12 mouse cellular contexts compared by ENCODE assay signal in genomic region chr17:30244651-30245307, GRCm38 (mm10).
A peak's percentile ranks its signal among the peaks of the same experiment; 100 is the strongest.
DNase-seq lines count a peak whose midpoint lies in the region; ATAC-seq and TF ChIP-seq lines count a peak whose summit lies in the region.
"Had no signal": no experiment of that assay in that cellular context is flagged by ENCODE, and none has a peak within 500 bp of the region (broad histone marks: within the 10 kb centered on the region; RNA-seq: fewer than 3 reads in every experiment).

No protein-coding gene starts in this region.

- H3K4me1 ChIP-seq in lung, embryonic 14.5 days (ENCODE audit: insufficient read depth) = peaks cover 8% of the 10 kb centered on the region; the same call in 1 of the 2 replicates
- peaks cover 43 to 52% of the 10 kb centered on the region in 2 experiments for H3K4me1 ChIP-seq in heart, embryonic 14.5 days (ENCODE audit: control insufficient read depth in 2 of 2, insufficient read depth in 2 of 2, low read length in 2 of 2)
- H3K4me1 ChIP-seq in hindbrain, postnatal 0 days (ENCODE audit: insufficient read depth, low read length) = peaks cover 31% of the 10 kb centered on the region
- peaks cover 13% of the 10 kb centered on the region for H3K4me1 ChIP-seq in midbrain, postnatal 0 days (ENCODE audit: insufficient read depth, low read length)

- no peak overlapping the region for H3K4me2 ChIP-seq in lung, embryonic 14.5 days
- peak overlapping the region; percentile 41 for H3K4me2 ChIP-seq in heart, embryonic 14.5 days (ENCODE audit: low read length)
- no peak overlapping the region for H3K4me2 ChIP-seq in hindbrain, postnatal 0 days (ENCODE audit: low read depth, low read length)
- H3K4me2 ChIP-seq in midbrain, postnatal 0 days (ENCODE audit: low read depth, low read length, poor library complexity, severe bottlenecking) = no peak overlapping the region

- no peak for TF ChIP-seq CTCF in lung, embryonic 14.5 days (IDR thresholded peaks at IDR 0.05; ENCODE audit: low read depth)
- TF ChIP-seq CTCF in hindbrain, postnatal 0 days (IDR thresholded peaks at IDR 0.05; ENCODE audit: low read depth) = no peak
- TF ChIP-seq CTCF in midbrain, postnatal 0 days (IDR thresholded peaks at IDR 0.05) = no peak

- 0 out of 2 replicates have a peak overlapping the region, but pooled peaks have one; percentile 36 for H3K27ac ChIP-seq in lung, embryonic 14.5 days (ENCODE audit: low read depth)
- H3K27ac ChIP-seq in heart, embryonic 14.5 days (replicated peaks in 1 of 2; ENCODE audit: control insufficient read depth in 1 of 2, insufficient read depth in 1 of 2, low read depth in 2 of 2, low read length in 2 of 2) = peak overlapping the region; percentile 86
- H3K27ac ChIP-seq in hindbrain, postnatal 0 days = peak overlapping the region; percentile 20; the same call in 1 of the 2 replicates
- peak overlapping the region; percentile 43; the same call in 1 of the 2 replicates for H3K27ac ChIP-seq in midbrain, postnatal 0 days (ENCODE audit: low read depth, low read length)

- no peak overlapping the region for H3K9ac ChIP-seq in lung, embryonic 14.5 days
- H3K9ac ChIP-seq in heart, embryonic 14.5 days (ENCODE audit: low read length) = peak overlapping the region; percentile 22
- H3K9ac ChIP-seq in hindbrain, postnatal 0 days (replicated peaks; ENCODE audit: low read length) = no peak overlapping the region
- H3K9ac ChIP-seq in midbrain, postnatal 0 days (replicated peaks; ENCODE audit: low read length, poor library complexity, severe bottlenecking) = no peak overlapping the region

- no peak overlapping the region for H3K4me3 ChIP-seq in lung, embryonic 14.5 days (ENCODE audit: low read depth, low read length)
- no peak overlapping the region for H3K4me3 ChIP-seq in heart, embryonic 14.5 days (ENCODE audit: control insufficient read depth in 1 of 2, insufficient read depth in 1 of 2, low read depth in 1 of 2, low read length in 2 of 2)
- no peak overlapping the region for H3K4me3 ChIP-seq in hindbrain, postnatal 0 days (ENCODE audit: low read length)
- no peak overlapping the region for H3K4me3 ChIP-seq in midbrain, postnatal 0 days (ENCODE audit: low read depth, low read length)

- DNase-seq in lung, embryonic 14.5 days = peak; percentile 24
- DNase-seq in lung, postnatal 25 days (ENCODE audit: low spot score) = no peak
- no peak for DNase-seq in hindbrain, postnatal 0 days (ENCODE audit: low spot score)
- DNase-seq in midbrain, postnatal 0 days (ENCODE audit: low spot score) = no peak
- no peak for DNase-seq in gastrocnemius, postnatal 10 days
- no peak for DNase-seq in MN1 (ENCODE audit: low spot score)
- no peak for DNase-seq in left cerebral cortex, adult 9 months (ENCODE audit: low spot score in 2 of 2)
- DNase-seq: kidney, adult 9 months; liver; lung, postnatal 4 days; right cerebral cortex, postnatal 25 days had no signal

- no peaks in the 10 kb centered on the region for H3K36me3 ChIP-seq in lung, embryonic 14.5 days (ENCODE audit: insufficient read depth)
- H3K36me3 ChIP-seq in heart, embryonic 14.5 days (ENCODE audit: control insufficient read depth, insufficient read depth, low read length) = no peaks in the 10 kb centered on the region
- no peaks in the 10 kb centered on the region for H3K36me3 ChIP-seq in hindbrain, postnatal 0 days (ENCODE audit: insufficient read depth, low read length)
- no peaks in the 10 kb centered on the region for H3K36me3 ChIP-seq in midbrain, postnatal 0 days (ENCODE audit: insufficient read depth, low read length)

- 51% methylated on average over 14 of the region's 14 CpGs for WGBS in lung, embryonic 14.5 days
- 26% methylated on average over 14 of the region's 14 CpGs for WGBS in heart, embryonic 14.5 days
- 49% methylated on average over 14 of the region's 14 CpGs for WGBS in hindbrain, postnatal 0 days
- WGBS in midbrain, postnatal 0 days = 46% methylated on average over 14 of the region's 14 CpGs

- no peaks in the 10 kb centered on the region for H3K9me3 ChIP-seq in lung, embryonic 14.5 days (ENCODE audit: low read depth, low read length)
- no peaks in the 10 kb centered on the region for H3K9me3 ChIP-seq in heart, embryonic 14.5 days (ENCODE audit: control insufficient read depth, low read length)
- no peaks in the 10 kb centered on the region for H3K9me3 ChIP-seq in hindbrain, postnatal 0 days (ENCODE audit: low read length)
- H3K9me3 ChIP-seq in midbrain, postnatal 0 days (ENCODE audit: low read length) = no peaks in the 10 kb centered on the region

- no peaks in the 10 kb centered on the region for H3K27me3 ChIP-seq in lung, embryonic 14.5 days (ENCODE audit: insufficient read depth, low read length)
- H3K27me3 ChIP-seq in heart, embryonic 14.5 days (ENCODE audit: control insufficient read depth, insufficient read depth, low read length) = no peaks in the 10 kb centered on the region
- no peaks in the 10 kb centered on the region for H3K27me3 ChIP-seq in hindbrain, postnatal 0 days (ENCODE audit: insufficient read depth, low read length)
- H3K27me3 ChIP-seq in midbrain, postnatal 0 days (ENCODE audit: insufficient read depth, low read length) = no peaks in the 10 kb centered on the region

- peak; percentile 54; the same call in 1 of the 2 replicates for ATAC-seq in lung, embryonic 14.5 days (ENCODE audit: insufficient read depth)
- peak; percentile 45 for ATAC-seq in heart, embryonic 14.5 days (ENCODE audit: insufficient number of reproducible peaks, insufficient read depth, low FRiP score, low read depth)
- no peak; the same call in 1 of the 2 replicates for ATAC-seq in hindbrain, postnatal 0 days
- no peak for ATAC-seq in midbrain, postnatal 0 days (ENCODE audit: low FRiP score)

Comparison
In these comparisons a context has a peak if more than half of its experiments do, and no peak if none do; other contexts are left out.
1. ATAC-seq: peak in lung, embryonic 14.5 days (single experiment) and heart, embryonic 14.5 days (single experiment); none in hindbrain, postnatal 0 days (single experiment) and midbrain, postnatal 0 days (single experiment).
2. H3K27ac ChIP-seq: peak in every context shown above with its lines; median percentile 86 in heart, embryonic 14.5 days; 43 in midbrain, postnatal 0 days; 36 in lung, embryonic 14.5 days; 20 in hindbrain, postnatal 0 days.